Mouse (Mus musculus): ENCODE results near the gene Zcchc24.

The Zcchc24 gene

GRCm38 (mm10) chr14:25664310-25664695 is 104.5 kb downstream of the Zcchc24 start:
- DNase-seq, result peak; percentile 96

- peak; percentile 91 for DNase-seq
These were observed 105.1 kb downstream of the Zcchc24 start for GRCm38 (mm10) chr14:25663649-25664309.

All from heart, adult 11 months (tissue).